Mouse (Mus musculus): ENCODE measurements around the gene Cpne4.

Gene Cpne4

GRCm38 (mm10) chr9:105033641-105034040 lies 486.6 kb downstream of the Cpne4 start:
- DNase-seq (ENCODE audit: extremely low read depth, low read depth, low spot score): no peak

DNA sequence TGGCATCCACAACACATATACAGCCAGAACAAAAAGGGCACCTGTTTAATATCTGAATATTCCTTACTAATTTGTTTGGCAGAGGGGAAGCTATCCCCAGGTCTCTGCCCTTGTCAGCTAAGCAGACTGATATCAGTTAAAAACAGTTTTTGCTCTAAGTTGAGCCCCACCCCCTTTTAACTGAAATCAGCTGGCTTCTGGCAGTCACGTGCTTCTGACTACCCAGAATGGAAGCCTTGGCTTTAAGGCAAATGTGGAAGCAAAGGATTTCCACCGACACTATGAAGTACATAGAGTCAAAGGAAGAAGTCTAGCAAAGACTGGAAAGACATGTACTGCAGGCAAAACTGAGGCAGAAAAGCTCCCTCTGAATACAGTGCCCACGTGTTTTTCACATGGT lies 490.8 kb downstream of the Cpne4 start:
- no peak for DNase-seq (ENCODE audit: extremely low read depth, low read depth, low spot score)

DNA sequence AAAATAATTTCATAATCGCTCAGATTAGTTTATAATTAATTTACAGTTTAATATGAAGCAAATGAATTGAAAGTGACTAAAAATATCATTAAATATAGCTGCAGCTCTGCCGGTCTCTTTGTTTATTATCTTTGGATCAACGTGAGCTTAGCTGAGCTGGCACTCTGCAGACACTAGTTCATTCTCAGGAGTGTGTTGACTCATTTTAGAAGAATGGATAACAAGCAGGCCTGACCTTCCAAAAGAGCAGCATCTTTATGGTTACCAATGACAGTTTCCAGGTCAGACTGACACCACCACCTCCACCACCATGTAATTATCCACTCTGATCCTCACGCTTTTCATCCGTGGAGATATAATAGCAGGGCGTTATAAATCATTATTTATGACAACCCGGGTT lies 498.9 kb downstream of the Cpne4 start:
- no peak for DNase-seq (ENCODE audit: extremely low read depth, low read depth, low spot score)

- DNase-seq (ENCODE audit: extremely low read depth, low read depth, low spot score): no peak
Observed at GRCm38 (mm10) chr9:105048351-105048750, 501.3 kb downstream of the Cpne4 start.

DNA sequence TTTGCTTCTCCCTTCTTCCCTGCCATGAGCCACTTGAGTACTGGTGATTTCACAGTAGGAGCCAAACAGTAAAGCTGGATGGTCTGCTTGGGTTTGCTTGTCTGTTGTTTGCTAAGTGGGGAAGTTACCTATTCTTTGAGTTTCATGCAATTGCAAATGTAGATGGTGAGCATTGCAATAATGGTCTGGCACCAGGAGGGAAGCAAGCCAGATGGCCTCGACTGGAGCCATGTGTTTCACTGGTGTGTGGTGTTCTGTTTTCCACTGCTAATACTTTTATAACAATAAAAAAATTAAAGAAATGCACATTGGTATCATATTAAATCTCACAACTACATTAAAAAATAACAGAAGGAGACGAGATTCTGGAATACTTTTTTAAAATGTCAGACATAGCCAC lies 502.6 kb downstream of the Cpne4 start:
- DNase-seq (ENCODE audit: extremely low read depth, low read depth, low spot score): no peak

DNA sequence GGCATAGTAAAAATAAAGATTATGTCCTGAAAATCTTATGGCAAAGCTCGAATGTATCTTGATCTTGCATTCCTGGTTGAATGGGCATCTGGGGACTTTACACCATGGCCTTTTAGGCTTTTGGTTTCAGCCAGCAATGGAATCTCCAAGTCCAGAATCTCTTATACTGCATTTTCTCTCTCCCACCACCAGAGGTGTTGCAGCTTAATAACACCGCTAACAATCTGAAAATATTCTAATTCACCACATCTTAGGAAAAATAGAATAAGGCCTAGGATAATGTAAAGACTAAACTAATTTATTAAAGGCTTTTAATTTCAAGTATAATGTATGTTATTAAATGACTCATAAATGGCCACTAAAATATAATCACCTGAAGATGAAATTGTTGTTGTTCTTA lies 503.2 kb downstream of the Cpne4 start:
- no peak for DNase-seq (ENCODE audit: extremely low read depth, low read depth, low spot score)

GRCm38 (mm10) chr9:105053147-105053557 lies 506.1 kb downstream of the Cpne4 start, which contains the start of gene Mrpl3:
Gene Mrpl3 (plus strand): TSS chr9:105053239.
- no peak for DNase-seq (ENCODE audit: extremely low read depth, low read depth, low spot score)

- DNase-seq (ENCODE audit: extremely low read depth, low read depth, low spot score): no peak
Observed at GRCm38 (mm10) chr9:105053812-105054211, 506.7 kb downstream of the Cpne4 start.

GRCm38 (mm10) chr9:105069106-105069505 lies 522.0 kb downstream of the Cpne4 start:
- no peak for DNase-seq (ENCODE audit: extremely low read depth, low read depth, low spot score)

GRCm38 (mm10) chr9:105072991-105073748 lies 526.1 kb downstream of the Cpne4 start:
- DNase-seq (ENCODE audit: extremely low read depth, low read depth, low spot score): no peak

DNA sequence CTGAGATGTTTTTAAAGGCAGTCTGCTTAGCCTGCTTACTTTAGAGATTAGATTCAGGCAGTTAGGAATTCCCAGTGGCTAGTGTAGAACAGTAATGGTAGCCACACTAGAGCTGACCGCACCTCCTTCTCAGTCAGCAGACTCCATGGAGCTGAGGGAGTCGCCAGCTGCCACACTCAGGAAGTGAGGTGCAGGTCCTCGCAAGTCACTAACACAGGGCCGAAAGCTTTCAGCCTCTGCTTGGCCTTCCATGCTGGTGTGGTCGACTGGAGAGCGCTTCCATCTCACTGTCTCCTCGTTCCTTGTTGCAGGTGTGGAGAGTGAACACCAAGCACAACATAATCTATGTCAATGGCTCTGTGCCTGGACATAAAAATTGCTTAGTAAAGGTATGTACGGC lies 527.8 kb downstream of the Cpne4 start:
- DNase-seq (ENCODE audit: extremely low read depth, low read depth, low spot score): no peak

GRCm38 (mm10) chr9:105076756-105077424 lies 529.8 kb downstream of the Cpne4 start:
- no peak for DNase-seq (ENCODE audit: extremely low read depth, low read depth, low spot score)

DNA sequence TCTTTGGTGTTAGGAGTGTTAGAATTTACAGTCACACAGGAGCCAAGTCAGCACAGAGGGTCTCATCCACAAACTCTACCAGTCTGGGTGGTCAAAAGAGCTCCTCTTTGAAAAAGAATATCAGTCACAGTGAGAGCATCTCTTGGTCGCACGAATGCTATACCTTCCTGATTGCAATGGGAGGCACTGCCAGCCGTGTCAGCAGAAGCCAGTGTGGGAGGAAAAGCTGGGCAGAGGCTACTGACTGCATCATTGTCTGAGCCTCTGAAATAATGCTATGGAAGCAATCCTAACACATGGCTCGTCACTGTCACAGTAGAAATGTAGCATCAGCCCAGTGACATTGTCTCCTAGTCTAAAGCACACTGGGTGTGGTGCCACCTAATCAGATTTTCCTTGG lies 531.4 kb downstream of the Cpne4 start:
- DNase-seq (ENCODE audit: extremely low read depth, low read depth, low spot score): no peak

GRCm38 (mm10) chr9:105080246-105080645 lies 533.2 kb downstream of the Cpne4 start:
- DNase-seq (ENCODE audit: extremely low read depth, low read depth, low spot score): no peak
